In the genomic region with DNA sequence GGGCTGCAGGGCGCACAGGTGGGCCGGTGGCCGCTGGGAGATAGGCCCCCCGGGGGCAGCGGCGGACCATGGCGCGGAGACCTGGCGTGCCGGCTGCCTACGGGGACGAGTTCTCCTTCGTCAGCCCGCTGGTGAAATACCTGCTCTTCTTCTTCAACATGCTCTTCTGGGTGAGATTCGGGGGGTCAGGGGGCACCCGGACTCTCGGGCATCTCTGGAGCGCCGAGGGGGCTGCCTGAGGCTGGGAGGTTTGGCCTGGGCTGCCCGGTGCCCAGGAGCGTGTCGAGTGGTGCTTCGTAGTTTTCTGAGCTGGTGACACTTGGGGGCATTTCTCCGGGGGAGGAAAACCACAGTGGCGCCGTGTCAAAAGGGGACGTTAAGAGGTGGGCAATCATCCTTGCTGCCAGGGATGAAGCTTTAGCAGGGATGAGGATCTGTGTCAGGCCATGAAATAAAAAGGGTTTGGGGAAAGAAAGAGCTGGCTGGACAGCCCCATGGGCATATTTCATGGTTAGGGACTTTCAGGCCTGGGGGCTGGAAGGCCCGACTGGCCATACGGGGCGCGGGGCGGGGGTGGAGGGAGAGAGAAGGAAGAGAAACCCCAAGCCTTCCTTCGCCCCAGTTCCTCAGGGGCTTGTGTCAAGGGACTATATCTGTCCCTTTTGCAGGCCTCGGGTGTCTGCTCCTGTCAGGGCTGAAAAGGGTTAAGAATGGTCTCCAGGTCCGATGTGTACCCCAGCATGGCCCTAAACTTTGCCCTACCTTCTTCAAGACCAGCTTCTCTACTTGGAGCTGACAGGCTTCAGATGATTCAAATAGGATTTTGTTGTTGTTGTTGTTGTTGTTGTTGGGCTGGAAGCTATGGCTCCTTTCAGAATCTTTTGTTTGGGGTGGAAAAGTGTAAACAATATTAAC, we compare ENCODE assay signal across 8 mouse cellular contexts. TPM values are rescaled to one million over a fixed set of nuclear protein-coding genes. Genes with fewer than 3 reads are reported as not detected.
DNase-seq lines count a peak whose midpoint lies in the region; ATAC-seq and TF ChIP-seq lines count a peak whose summit lies in the region.

No protein-coding gene starts in this region.

- peaks cover 5% of the 10 kb centered on the region; the same call in 1 of the 2 replicates for H3K27me3 ChIP-seq in intestine, postnatal 0 days (replicated peaks; ENCODE audit: control insufficient read depth, insufficient read depth, low read length)

- TF ChIP-seq CTCF in intestine, postnatal 0 days (IDR thresholded peaks at IDR 0.05; ENCODE audit: low read depth) = no peak
- no peak for TF ChIP-seq CTCF in olfactory bulb, adult 2 months (IDR thresholded peaks at IDR 0.05; ENCODE audit: insufficient read depth, low read depth, low read length)

- no peaks in the 10 kb centered on the region for H3K9me3 ChIP-seq in intestine, postnatal 0 days (ENCODE audit: control insufficient read depth)

- peak; percentile 25 for DNase-seq in embryo, embryonic 10.5 days (ENCODE audit: low spot score)
- no peak for DNase-seq in embryo, embryonic 10 days (ENCODE audit: low spot score)
- peak; percentile 41 to 55 for DNase-seq in spleen, postnatal 10 days (ENCODE audit: low spot score in 2 of 2)
- DNase-seq in spleen, adult 18-20 months = no peak
- DNase-seq in c-Kit-positive CD71-positive TER-119-positive erythroid progenitor cells, embryonic 14.5 days (ENCODE audit: low spot score) = no peak

- peak overlapping the region; percentile 62 for H3K4me3 ChIP-seq in intestine, postnatal 0 days (ENCODE audit: low read depth, low read length)
- H3K4me3 ChIP-seq in olfactory bulb, adult 2 months (ENCODE audit: insufficient read depth, low read depth, low read length) = peak overlapping the region; percentile 93

- no peaks in the 10 kb centered on the region for H3K36me3 ChIP-seq in intestine, postnatal 0 days (ENCODE audit: control insufficient read depth, insufficient read depth)

- peak overlapping the region; percentile 100 for H3K4me2 ChIP-seq in intestine, postnatal 0 days (replicated peaks; ENCODE audit: low read depth)

- WGBS in intestine, postnatal 0 days = 11% methylated on average over 35 of the region's 35 CpGs
- WGBS in olfactory bulb, adult 2 months = 7% methylated on average over 35 of the region's 35 CpGs

- H3K9ac ChIP-seq in intestine, postnatal 0 days (ENCODE audit: low read depth, low read length) = peak overlapping the region; percentile 35; the same call in 1 of the 2 replicates

- no peak for TF ChIP-seq POLR2A in olfactory bulb, adult 2 months (IDR thresholded peaks at IDR 0.05; ENCODE audit: insufficient read depth, low read depth, low read length)

- H3K27ac ChIP-seq in intestine, postnatal 0 days (ENCODE audit: low read depth, low read length) = no peak overlapping the region
- H3K27ac ChIP-seq in olfactory bulb, adult 2 months (ENCODE audit: insufficient read depth, low read depth, low read length) = no peak overlapping the region

- ATAC-seq in intestine, postnatal 0 days = no peak
- ATAC-seq in granulocyte monocyte progenitor cell, adult 5-6 weeks (replicated peaks; ENCODE audit: poor library complexity, severe bottlenecking) = no peak

- H3K4me1 ChIP-seq in intestine, postnatal 0 days (replicated peaks; ENCODE audit: control insufficient read depth, insufficient read depth, low read length) = no peaks in the 10 kb centered on the region
- H3K4me1 ChIP-seq in olfactory bulb, adult 2 months (ENCODE audit: control insufficient read depth, insufficient read depth, low read length) = peaks cover 15% of the 10 kb centered on the region

RNA-seq across cellular contexts. Expression of gene Tspan33, which starts 0.6 kb away (rescaled TPM):
- 0.84 and 1.0 TPM in 2 replicates for polyA plus RNA-seq in intestine, postnatal 0 days (2015; fragmentation: Nextera tagmentation; extraction: Ambion mirVana)
- polyA plus RNA-seq in olfactory bulb, adult 2 months (2012; ENCODE audit: insufficient read depth, insufficient read length, low replicate concordance, missing spikeins) = not detected in 2 replicates
- total RNA-seq in granulocyte monocyte progenitor cell, adult 5-6 weeks (2014; fragmentation: Nextera tagmentation) = 0.24 and 0.98 TPM in 2 replicates
- total RNA-seq in granulocyte monocyte progenitor cell, adult 5-6 weeks (2017) = 1.5 TPM in 1 of 2 replicates, not detected in the other

RNA-seq across cellular contexts. Expression of gene Smo, which starts 40.7 kb away (rescaled TPM):
- 7.1 and 7.4 TPM in 2 replicates for polyA plus RNA-seq in intestine, postnatal 0 days (2015; fragmentation: Nextera tagmentation; extraction: Ambion mirVana)
- not detected in 2 replicates for polyA plus RNA-seq in olfactory bulb, adult 2 months (2012; ENCODE audit: insufficient read depth, insufficient read length, low replicate concordance, missing spikeins)
- total RNA-seq in granulocyte monocyte progenitor cell, adult 5-6 weeks (2014; fragmentation: Nextera tagmentation) = 23.2 and 34.3 TPM in 2 replicates
- 16.2 and 18.6 TPM in 2 replicates for total RNA-seq in granulocyte monocyte progenitor cell, adult 5-6 weeks (2017)

Comparison
In these comparisons a context has a peak if more than half of its experiments do, and no peak if none do; other contexts are left out.
1. DNase-seq: peak in embryo, embryonic 10.5 days (single experiment) and spleen, postnatal 10 days (2 of 2); none in embryo, embryonic 10 days (single experiment), spleen, adult 18-20 months (0 of 2) and c-Kit-positive CD71-positive TER-119-positive erythroid progenitor cells, embryonic 14.5 days (single experiment).